Mouse (Mus musculus) G1E-ER4 (cell line): ENCODE data around the gene Mdk. TPM values are rescaled to one million over a fixed set of nuclear protein-coding genes. Genes with fewer than 3 reads are reported as not detected.

Experiments
- GATA1 ChIP-seq: IDR thresholded peaks from one replicate; pipeline ENCODE4 v1.8.0; 2012; ENCODE audit warnings: low read length, inconsistent platforms
- polyA plus RNA-seq: library from polyadenylated mRNA; stranded (reverse); fragments of >175 nt; gene quantifications from 2 replicates; pipeline ENCODE4 v1.2.3, GENCODE M21; 2012

Mdk gene
- polyA plus RNA-seq, 1 experiment = 7.4 TPM

DNA sequence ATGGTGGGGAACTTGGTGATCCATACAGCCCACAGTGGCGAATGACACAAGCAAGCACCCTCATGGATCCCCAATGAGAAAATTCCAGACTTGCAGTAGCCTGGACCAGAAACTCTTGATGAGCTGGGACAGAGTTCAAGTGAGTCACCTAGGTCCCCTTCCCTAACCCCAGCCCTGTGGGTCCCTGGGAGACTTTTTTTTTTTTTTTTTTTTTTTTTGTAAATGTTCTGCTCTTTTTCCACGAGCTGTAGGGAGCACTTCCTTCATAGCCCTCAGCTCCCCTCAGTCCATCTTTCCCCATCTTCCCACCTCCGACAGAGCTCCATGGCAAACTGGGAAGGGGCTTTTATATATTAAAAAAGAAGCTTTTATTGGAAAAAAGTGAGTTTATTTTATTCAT is 2.6 kb downstream of the Mdk start:
- no peak for TF ChIP-seq GATA1

DNA sequence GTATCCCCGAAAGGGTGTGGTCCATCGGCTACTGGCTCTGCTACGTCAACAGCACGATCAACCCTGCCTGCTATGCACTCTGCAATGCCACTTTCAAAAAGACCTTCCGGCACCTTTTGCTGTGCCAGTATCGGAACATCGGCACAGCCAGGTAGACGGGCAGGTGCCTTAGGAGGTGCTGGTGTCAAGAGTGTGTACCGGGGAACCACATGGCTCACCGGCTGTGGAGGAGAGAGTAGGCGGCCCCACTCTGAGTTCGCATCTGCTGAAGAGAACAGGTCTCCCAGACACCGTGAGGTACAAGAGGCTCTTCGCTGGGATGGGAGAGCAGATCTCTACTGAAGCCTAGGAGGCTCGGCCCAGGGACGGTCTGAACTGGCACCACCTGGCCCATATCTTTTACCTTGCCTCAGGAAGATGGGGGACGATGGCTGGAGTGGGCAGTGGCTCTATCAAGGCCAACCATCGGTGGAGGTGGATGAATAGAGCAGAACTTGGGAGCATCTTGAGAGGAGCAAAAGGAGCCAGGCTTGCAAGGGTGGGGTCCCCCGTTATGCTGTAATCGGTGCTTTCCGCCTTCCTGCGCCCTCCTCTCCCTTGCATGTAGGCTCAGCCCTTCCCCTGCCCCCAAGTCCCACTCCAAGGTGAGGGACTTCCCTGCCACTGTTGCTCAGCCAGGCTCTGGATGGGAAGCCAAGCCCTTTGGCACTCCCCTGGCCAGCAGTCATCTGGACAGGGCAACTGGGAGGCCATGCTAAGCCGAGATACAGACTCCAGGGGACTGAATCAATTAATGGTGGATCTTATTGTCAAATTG is 3.4 kb downstream of the Mdk start:
- no peak for TF ChIP-seq GATA1

DNA sequence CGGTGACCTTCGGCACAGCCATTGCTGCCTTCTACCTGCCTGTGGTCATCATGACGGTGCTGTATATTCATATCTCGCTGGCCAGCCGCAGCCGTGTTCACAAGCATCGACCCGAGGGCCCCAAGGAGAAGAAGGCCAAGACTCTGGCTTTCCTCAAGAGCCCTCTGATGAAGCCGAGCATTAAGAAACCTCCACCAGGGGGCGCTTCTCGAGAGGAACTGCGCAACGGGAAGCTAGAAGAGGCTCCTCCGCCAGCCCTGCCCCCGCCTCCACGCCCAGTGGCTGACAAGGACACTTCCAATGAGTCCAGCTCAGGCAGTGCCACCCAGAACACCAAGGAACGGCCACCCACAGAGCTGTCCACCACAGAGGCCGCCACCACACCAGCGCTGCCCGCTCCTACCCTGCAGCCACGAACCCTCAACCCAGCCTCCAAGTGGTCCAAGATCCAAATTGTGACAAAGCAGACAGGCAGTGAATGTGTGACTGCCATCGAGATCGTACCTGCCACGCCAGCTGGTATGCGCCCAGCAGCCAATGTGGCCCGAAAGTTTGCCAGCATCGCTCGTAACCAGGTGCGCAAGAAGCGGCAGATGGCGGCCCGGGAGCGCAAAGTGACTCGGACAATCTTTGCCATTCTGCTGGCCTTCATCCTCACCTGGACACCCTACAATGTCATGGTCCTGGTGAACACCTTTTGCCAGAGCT is 4.1 kb downstream of the Mdk start:
- TF ChIP-seq GATA1 = no peak

DNA sequence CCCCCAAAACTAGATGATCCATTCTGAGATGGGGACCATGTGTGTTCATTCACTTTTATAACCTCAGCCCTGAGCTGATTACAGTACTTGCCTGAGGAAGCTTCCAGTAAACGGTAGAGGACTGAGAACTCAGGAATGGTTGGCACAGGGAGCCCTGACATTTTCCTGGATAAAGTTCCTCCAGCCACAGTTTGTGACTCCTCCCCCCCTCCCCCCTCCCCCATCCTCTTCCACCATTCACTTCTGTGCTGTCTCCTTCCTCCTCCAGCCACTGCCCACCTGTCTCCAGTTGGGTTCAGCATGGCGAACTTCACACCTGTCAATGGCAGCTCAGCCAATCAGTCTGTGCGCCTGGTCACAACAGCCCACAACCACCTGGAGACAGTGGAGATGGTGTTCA is 5.1 kb downstream of the Mdk start, which contains the start of gene Chrm4:
Chrm4 (plus strand) TSS at position 301 of the 400 bp plus-strand sequence.
- TF ChIP-seq GATA1 = no peak

DNA sequence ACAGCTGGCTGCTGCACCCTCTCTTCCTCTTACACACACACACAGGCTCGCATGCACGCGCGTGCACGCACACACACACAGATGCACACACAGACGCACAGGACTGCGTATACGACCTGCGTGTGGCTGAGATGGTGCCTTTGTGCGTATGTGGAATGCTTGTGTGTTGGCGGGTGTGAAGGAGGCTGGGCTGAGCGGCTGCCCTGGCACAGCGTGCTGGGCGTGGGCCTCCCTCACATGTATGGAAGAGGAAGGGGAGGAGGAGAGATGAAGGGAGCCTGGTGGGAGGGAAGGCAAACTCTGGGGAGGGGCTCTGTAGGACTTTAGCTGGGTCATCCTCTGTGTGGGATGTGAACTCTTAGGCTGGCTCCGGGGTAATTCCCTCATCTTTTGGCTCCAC is 6.7 kb downstream of the Mdk start:
- TF ChIP-seq GATA1 = no peak

DNA sequence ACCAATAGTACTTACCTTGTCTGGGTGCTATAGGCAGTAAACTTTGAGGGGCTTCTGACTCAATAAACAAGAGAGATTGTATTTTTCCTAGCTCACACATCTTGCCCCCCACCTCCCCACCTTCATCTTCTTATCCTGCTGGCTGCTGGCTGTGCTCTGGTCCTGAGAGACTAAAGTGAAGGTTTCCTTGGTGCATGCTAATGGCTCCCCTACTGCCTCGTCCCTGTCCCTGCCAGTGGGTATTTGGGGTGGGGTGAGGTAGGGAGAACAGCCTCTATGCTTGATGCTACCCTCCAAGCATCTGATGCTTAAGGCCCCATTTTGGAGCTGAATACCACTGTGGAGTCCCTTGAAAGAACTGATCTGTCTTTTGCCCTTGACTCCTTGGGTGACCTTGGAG is 7.4 kb downstream of the Mdk start:
- no peak for TF ChIP-seq GATA1

DNA sequence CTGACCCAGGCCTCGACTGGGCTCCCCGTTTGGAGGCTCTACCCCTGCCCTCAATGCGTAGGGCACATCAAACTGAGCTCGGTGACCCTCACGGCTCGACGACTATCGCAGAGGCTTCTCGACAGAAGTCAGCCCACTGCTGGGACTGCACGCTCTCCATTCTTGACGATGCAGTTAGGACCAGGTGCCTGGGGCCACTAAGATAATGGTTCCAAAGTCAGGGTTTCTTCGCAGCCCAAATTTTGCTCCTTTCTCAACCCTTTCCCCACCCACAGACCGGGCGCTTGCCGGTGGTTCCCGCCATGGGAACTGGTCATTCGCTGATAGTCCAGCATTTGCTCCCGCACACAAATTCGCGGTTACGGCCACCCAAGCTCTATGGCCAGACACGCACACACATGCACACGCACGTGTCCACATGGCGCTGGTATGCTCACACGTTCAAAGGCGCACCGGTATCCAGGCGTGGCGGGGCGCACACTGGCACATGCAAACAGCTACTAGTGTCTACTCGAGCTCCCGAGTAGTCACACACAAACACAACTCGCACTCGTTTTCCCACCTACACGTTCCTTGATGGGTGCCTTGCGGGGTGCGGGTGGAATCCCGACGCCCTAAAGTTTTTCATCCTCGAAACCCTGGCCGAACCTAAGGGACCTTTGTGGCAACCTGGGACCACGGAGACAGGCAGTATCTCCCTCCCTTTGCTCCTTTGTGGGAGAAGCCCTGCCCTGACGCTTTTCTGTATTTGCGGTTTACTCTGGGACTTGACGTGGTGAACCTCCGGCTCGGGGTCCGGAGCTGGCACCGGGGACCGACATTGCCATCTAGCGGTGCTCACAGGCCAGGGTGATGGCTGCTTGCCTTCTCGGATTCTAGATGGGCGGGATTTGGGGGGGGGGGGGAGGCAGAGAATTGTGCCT is 8.4 kb downstream of the Mdk start:
- TF ChIP-seq GATA1 = no peak

DNA sequence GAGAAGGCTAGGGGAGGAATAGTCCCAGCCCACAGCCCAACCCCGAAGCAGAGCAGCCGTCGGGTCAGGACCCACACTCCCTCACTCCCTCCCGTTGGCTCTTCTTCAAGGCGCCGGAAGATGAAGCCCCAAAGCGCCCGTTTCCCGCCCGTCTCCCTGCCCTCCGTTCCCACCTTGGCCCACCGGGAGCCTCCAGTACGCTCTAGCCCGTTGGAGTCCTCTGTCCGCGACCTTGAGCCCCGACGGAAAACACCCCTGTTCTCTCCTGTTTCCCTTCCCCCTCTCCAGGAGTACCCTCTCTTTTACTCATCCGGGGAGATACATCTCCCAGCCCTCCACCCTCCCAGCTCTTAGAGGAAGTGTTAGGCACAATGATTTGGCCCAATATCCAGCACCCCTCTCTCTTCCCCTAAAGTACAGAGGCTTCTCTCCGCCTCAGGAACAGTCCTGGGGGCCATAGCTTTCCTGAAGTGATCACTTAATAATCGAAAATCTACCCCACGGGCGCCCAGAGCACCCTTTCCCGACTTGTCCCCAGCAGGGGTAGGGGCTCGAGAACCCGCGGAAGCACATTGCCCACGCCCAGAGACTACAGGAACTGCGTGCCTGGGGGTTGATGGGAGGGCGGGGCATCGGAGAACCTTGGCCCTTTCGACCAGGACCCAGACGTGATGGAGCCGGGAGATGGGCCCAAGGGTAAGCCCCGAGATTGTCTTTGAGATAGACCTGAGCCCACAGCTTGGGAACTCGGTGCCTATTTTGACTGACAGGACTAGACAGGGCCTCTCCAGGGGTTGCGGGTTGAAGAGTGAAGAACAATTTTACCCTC is 9.3 kb downstream of the Mdk start:
- TF ChIP-seq GATA1 = no peak

DNA sequence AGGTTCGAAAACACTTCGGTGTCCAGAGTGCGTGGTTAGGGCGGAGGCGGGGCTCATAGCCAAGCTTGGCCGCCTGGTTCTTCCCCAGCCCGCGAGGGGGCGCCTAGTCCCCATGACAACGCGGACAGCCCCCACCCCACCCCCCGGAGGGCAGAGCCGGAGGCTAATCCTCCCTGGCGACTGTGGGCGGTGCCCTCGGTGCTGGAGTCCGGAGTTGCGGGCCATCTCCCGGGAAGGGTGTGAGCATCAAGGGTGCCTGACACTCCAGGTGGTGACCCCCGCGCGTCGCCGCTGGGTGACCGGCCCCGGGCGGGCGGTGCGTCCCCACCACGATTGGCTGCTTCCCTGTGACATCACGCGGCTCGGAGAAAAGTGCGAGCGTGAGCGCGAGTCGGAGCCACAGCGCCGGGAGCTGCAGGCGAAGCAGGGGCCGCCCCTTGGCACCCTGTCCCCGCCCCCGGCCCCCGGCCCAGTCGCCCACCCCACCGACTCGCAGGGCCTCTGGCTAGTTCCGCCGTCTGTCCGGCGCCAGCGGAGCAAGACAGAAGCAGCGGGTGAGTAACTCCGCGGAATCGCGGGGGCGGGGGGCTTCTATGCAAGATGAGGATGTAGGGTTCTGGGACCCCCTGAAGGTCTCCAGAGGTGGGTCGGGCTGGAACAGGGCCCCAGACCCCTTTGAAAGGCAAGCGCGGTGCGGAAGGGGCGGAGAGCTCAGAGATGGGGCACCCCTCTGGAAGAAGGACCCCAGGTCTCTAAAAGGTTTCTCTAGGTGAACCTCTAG is 10.1 kb downstream of the Mdk start:
- TF ChIP-seq GATA1 = no peak

DNA sequence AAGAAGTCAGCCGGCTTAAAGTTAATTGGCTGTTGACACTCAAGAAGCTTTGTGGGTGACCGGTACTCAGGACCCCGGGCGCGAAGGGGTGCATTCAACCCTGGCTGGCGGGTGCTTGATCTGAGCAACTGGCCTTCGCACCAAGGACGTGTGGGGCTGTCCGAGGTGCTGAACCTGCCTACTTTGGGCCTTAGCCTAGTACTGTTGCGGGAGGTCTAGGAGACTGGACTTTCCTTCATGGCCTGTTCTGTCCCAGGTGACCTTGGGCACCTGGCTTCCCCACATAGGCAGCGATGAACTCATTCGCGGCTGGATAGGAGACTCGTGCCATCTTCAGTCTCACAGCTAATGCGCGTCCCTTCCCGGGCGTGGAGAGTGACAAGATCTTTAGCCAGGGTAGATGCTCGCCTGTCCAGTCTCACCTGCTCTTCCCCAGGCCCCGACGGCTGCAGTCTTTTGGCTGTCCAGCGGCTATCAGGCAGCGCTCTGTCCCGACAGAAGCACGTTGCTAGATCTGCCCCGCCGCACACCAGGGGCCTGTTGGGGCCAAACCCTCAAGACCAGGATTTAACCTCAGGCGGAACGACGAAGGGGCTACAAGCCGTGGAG is 10.8 kb downstream of the Mdk start:
- TF ChIP-seq GATA1 = no peak

DNA sequence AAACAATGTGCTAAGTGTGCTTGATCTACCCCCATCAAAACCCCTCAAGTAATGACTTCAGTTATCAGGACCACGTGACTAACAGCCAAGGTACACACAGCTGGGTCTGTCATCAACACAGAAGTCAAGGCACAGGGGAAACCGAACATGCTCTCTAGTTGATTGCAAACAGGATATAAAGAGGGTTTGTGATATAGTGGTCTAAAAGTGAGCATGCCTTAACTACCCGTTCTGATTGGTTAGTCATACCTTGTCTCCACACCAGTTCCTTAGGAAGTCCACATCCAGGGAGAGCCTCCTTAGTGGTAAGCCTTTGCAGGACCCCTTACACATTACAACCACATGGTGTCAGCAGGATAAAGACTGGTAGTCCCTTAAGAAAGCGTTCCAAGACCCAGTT is 12.0 kb downstream of the Mdk start:
- TF ChIP-seq GATA1 = no peak

DNA sequence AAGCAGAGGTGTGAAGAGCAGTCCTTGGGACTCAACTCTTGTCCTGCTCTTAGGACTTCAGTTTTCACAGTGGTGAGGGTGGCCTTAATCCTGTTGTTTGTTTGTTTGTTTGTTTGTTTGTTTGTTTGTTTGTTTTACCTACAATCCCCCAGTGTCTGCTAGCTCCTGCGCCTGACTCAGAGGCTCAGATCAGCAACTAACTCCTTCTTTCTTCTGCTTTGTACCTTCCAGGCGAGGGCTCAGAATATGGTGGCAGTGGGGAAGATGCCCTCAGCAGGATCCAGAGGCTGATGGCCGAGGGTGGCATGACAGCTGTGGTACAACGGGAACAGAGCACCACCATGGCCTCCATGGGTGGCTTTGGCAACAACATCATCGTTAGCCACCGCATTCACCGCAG is 15.0 kb downstream of the Mdk start:
- TF ChIP-seq GATA1 = no peak

DNA sequence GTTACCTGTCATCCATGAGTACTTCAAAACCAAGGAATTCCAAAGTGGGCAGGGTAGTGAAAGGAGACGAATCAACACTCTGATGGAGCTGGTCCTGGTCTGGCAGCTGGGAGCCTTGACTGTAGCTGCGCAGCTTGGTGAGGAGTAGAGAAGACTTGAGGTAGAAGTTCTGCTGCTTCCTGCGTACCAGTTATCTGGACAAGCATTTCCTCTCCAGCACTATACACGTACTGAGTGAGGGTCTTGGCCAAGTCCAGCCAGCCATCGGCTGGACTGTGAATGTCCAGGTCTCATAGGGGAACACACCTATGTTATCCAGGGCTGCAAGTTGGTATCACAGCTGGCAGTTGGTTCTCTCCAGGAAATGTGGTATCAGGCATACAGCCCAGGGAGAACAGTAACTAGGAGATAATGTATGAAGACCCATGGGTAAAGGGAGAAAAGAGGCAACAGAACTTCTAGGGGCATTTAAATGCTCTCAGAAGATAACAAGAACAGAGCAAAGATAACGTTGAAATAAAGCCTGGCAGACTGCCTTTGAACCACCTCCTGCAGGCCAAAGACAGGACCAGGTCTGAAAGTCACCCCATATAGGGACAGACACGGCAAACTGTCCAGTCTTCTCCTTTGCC is 15.6 kb downstream of the Mdk start:
- peak; percentile 23 for TF ChIP-seq GATA1
